Mouse (Mus musculus) CH12.LX (cell line): ENCODE measurements around the gene Vps45. TPM values are rescaled to one million over a fixed set of nuclear protein-coding genes. Genes with fewer than 3 reads are reported as not detected.

Experiments used
- DNase-seq: peaks from one replicate; pipeline ENCODE4 v3.0.0-alpha.2; 2013; ENCODE audit errors: extremely low read depth
- H3K27ac ChIP-seq: 2 replicates; pipeline ENCODE4 v1.5.1; 2012; ENCODE audit warnings: low read depth, mild to moderate bottlenecking, control low read depth, moderate library complexity; ENCODE audit not compliant: insufficient read depth
- H3K27me3 ChIP-seq: replicated peaks from 2 replicates; pipeline ENCODE3; 2012; ENCODE audit warnings: inconsistent platforms
- H3K36me3 ChIP-seq, 2 experiments: replicated peaks in 1 of 2; 2 replicates each; pipeline versions ENCODE3 to v1.6.1; 2012; ENCODE audit warnings: inconsistent platforms in 1 of 2, low read length in 1 of 2, mild to moderate bottlenecking in 1 of 2, mixed read lengths in 1 of 2, moderate library complexity in 1 of 2; ENCODE audit not compliant: control insufficient read depth in 1 of 2, insufficient read depth in 1 of 2
- H3K4me1 ChIP-seq, 2 experiments: 2 replicates each; pipeline ENCODE4 v1.6.1; 2012; ENCODE audit warnings: inconsistent platforms in 1 of 2, moderate library complexity in 1 of 2; ENCODE audit not compliant: insufficient read depth in 2 of 2, control insufficient read depth in 1 of 2
- H3K4me2 ChIP-seq: 2 replicates; pipeline ENCODE4 v1.6.1; 2012; ENCODE audit warnings: low read depth, mild to moderate bottlenecking, control low read depth; ENCODE audit not compliant: poor library complexity, insufficient read depth, severe bottlenecking
- H3K4me3 ChIP-seq, 3 experiments: fragments of 150-350 bp in 1 of 3; sonication (generic) in 1 of 3; replicated peaks in 1 of 3; 2 replicates each; pipeline versions ENCODE3 to v1.5.1; 2011 to 2012; ENCODE audit warnings: low read depth in 2 of 3, low read length in 2 of 3, mild to moderate bottlenecking in 2 of 3, moderate library complexity in 2 of 3, control low read depth in 1 of 3, improper control_type of control experiment in 1 of 3, inconsistent platforms in 1 of 3, mixed read lengths in 1 of 3; ENCODE audit not compliant: poor library complexity in 1 of 3
- H3K79me2 ChIP-seq: replicated peaks from 2 replicates; pipeline ENCODE4 v1.6.1; 2012; ENCODE audit warnings: mild to moderate bottlenecking, moderate library complexity; ENCODE audit not compliant: control insufficient read depth, poor library complexity, insufficient read depth, severe bottlenecking; ENCODE audit errors: extremely low read depth
- H3K9ac ChIP-seq: 2 replicates; pipeline ENCODE4 v1.6.1; 2012; ENCODE audit warnings: low read depth, mild to moderate bottlenecking, control low read depth, moderate library complexity; ENCODE audit not compliant: insufficient read depth
- H3K9me3 ChIP-seq: replicated peaks from 2 replicates; pipeline ENCODE3; 2012; ENCODE audit warnings: low read length, inconsistent platforms, mixed read lengths
- BHLHE40 ChIP-seq: IDR thresholded peaks from 2 replicates; pipeline ENCODE4 v1.6.1; 2011; ENCODE audit warnings: mild to moderate bottlenecking, low read depth, low read length, improper control_type of control experiment
- CHD1 ChIP-seq: IDR thresholded peaks from 2 replicates; pipeline ENCODE4 v1.6.1; 2012; ENCODE audit warnings: low read depth, low read length, improper control_type of control experiment, inconsistent platforms
- CHD2 ChIP-seq: IDR thresholded peaks from 2 replicates; pipeline ENCODE4 v1.6.1; 2011; ENCODE audit warnings: low read length, improper control_type of control experiment
- CTCF ChIP-seq, 2 experiments: IDR thresholded peaks in 1 of 2; conservative IDR thresholded peaks in 1 of 2; 2 replicates each; pipeline ENCODE4 v1.5.1; 2011 to 2012; ENCODE audit warnings: low read depth in 2 of 2, low read length in 2 of 2, improper control_type of control experiment in 1 of 2, inconsistent platforms in 1 of 2, mild to moderate bottlenecking in 1 of 2, moderate library complexity in 1 of 2
- E2F4 ChIP-seq: IDR thresholded peaks from 2 replicates; pipeline ENCODE4 v1.6.1; 2011; ENCODE audit warnings: low read depth, low read length, improper control_type of control experiment; ENCODE audit not compliant: insufficient replicate concordance
- ELF1 ChIP-seq: IDR thresholded peaks from 2 replicates; pipeline ENCODE4 v1.6.1; 2014; ENCODE audit warnings: low read depth, mild to moderate bottlenecking, inconsistent platforms, low read length, improper control_type of control experiment
- ETS1 ChIP-seq: conservative IDR thresholded peaks from 2 replicates; pipeline ENCODE4 v1.6.1; 2012; ENCODE audit warnings: low read depth, mild to moderate bottlenecking, inconsistent platforms, low read length, improper control_type of control experiment, moderate library complexity
- GABPA ChIP-seq: IDR thresholded peaks from 2 replicates; pipeline ENCODE4 v1.6.1; 2012; ENCODE audit warnings: low read depth, low read length, improper control_type of control experiment, inconsistent platforms; ENCODE audit not compliant: insufficient replicate concordance
- HCFC1 ChIP-seq: IDR thresholded peaks from 2 replicates; pipeline ENCODE4 v1.6.1; 2012; ENCODE audit warnings: low read depth, mild to moderate bottlenecking, inconsistent platforms, low read length, improper control_type of control experiment
- IRF4 ChIP-seq: IDR thresholded peaks from 2 replicates; pipeline ENCODE4 v1.6.1; 2014; ENCODE audit warnings: low read depth, mild to moderate bottlenecking, inconsistent platforms, low read length, improper control_type of control experiment
- KAT2A ChIP-seq: IDR thresholded peaks from 2 replicates; pipeline ENCODE4 v1.6.1; 2012; ENCODE audit warnings: low read length, improper control_type of control experiment, inconsistent platforms; ENCODE audit not compliant: insufficient replicate concordance
- MAX ChIP-seq: IDR thresholded peaks from 2 replicates; pipeline ENCODE4 v1.6.1; 2011; ENCODE audit warnings: low read length, improper control_type of control experiment
- MAZ ChIP-seq: IDR thresholded peaks from 2 replicates; pipeline ENCODE4 v1.6.1; 2012; ENCODE audit warnings: low read depth, mild to moderate bottlenecking, inconsistent platforms, low read length, improper control_type of control experiment, moderate library complexity
- MEF2A ChIP-seq: IDR thresholded peaks from 2 replicates; pipeline ENCODE4 v1.6.1; 2014; ENCODE audit warnings: low read depth, mild to moderate bottlenecking, inconsistent platforms, low read length, improper control_type of control experiment, borderline replicate concordance
- MXI1 ChIP-seq: IDR thresholded peaks from 2 replicates; pipeline ENCODE4 v1.6.1; 2011; ENCODE audit warnings: mild to moderate bottlenecking, low read depth, low read length, improper control_type of control experiment
- NELFE ChIP-seq: IDR thresholded peaks from 2 replicates; pipeline ENCODE4 v1.6.1; 2011; ENCODE audit warnings: low read depth, low read length, improper control_type of control experiment
- NRF1 ChIP-seq: IDR thresholded peaks from 2 replicates; pipeline ENCODE4 v1.6.1; 2014; ENCODE audit warnings: low read depth, mild to moderate bottlenecking, inconsistent platforms, low read length, improper control_type of control experiment, moderate library complexity
- PAX5 ChIP-seq: IDR thresholded peaks from 2 replicates; pipeline ENCODE4 v1.6.1; 2012; ENCODE audit warnings: low read length, inconsistent platforms, mixed read lengths
- POLR2AphosphoS2 ChIP-seq: IDR thresholded peaks from 2 replicates; pipeline ENCODE4 v1.6.1; 2011; ENCODE audit warnings: low read depth, low read length, improper control_type of control experiment
- RCOR1 ChIP-seq: conservative IDR thresholded peaks from 2 replicates; pipeline ENCODE4 v1.6.1; 2012; ENCODE audit warnings: low read depth, mild to moderate bottlenecking, inconsistent platforms, low read length, improper control_type of control experiment
- SIN3A ChIP-seq: IDR thresholded peaks from 2 replicates; pipeline ENCODE4 v1.6.1; 2012; ENCODE audit warnings: low read length, improper control_type of control experiment, inconsistent platforms
- TBP ChIP-seq: conservative IDR thresholded peaks from 2 replicates; pipeline ENCODE4 v1.6.1; 2011; ENCODE audit warnings: low read depth, low read length, improper control_type of control experiment
- TCF12 ChIP-seq: IDR thresholded peaks from 2 replicates; pipeline ENCODE4 v1.6.1; 2014; ENCODE audit warnings: low read depth, mild to moderate bottlenecking, inconsistent platforms, low read length, improper control_type of control experiment
- UBTF ChIP-seq: IDR thresholded peaks from 2 replicates; pipeline ENCODE4 v1.6.1; 2012; ENCODE audit warnings: low read depth, mild to moderate bottlenecking, inconsistent platforms, low read length, improper control_type of control experiment, moderate library complexity
- ZKSCAN1 ChIP-seq: IDR thresholded peaks from 2 replicates; pipeline ENCODE4 v1.6.1; 2012; ENCODE audit warnings: low read depth, inconsistent platforms, low read length, improper control_type of control experiment, borderline replicate concordance
- ZMIZ1 ChIP-seq: IDR thresholded peaks from 2 replicates; pipeline ENCODE4 v1.6.1; 2012; ENCODE audit warnings: low read depth, mild to moderate bottlenecking, inconsistent platforms, low read length, improper control_type of control experiment
- dilution Hi-C: fragments of 300-500 bp; cut with MboI; formaldehyde crosslinking; loops from 2 replicates; pipeline ENCODE4 v1.14.3; 2020; ENCODE audit warnings: low sequenced_read_pairs; ENCODE audit not compliant: extremely low pct_unique_long_range_greater_than_20kb, extremely low pct_ligation_motif_present
- in situ Hi-C: fragments of 300-500 bp; cut with MboI; formaldehyde crosslinking; loops from 3 replicates; pipeline ENCODE4 v1.14.3; 2019; ENCODE audit warnings: low sequenced_read_pairs, low pct_ligation_motif_present, low pct_unique_long_range_greater_than_20kb, mixed read lengths
- polyA plus RNA-seq: library from polyadenylated mRNA; unstranded; fragments of >175 nt; gene quantifications from 2 replicates; pipeline ENCODE4 v1.2.1, GENCODE M21; 2012; ENCODE audit warnings: low read depth; ENCODE audit not compliant: insufficient read length
- total RNA-seq, 2 experiments: library from RNA; depleted of rRNA; stranded (reverse); fragments of 300-350 nt in 1 of 2; fragments of >200 nt in 1 of 2; gene quantifications; 2 replicates each; pipeline ENCODE4 v1.2.3; 2012 to 2014

Vps45 gene
- total and polyA plus RNA-seq, 3 experiments = 16.2 to 20.8 (median 16.8) TPM

DNA sequence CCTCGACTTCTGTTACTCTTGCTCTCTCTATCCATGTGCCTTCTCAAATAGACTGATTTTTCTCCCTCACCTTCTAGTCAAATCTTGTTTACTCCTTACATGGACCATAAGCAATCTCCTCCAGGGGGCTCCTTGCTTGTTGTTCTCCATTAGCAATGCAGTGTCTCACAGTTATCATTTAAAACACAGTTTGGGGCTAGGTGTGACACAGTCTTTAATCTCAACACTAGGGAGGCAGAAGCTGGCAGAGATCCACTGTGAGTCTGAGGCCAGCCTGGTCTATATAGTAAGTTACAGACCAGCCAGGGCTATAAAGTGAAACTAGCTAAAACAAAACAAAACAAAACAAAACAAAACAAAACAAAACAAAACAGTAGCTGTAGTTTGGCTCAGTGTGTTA is 31.1 kb downstream of the Vps45 start:
- no peak overlapping the region for H3K27ac ChIP-seq
- H3K4me1 ChIP-seq = peaks cover 0 to 10% of the 10 kb centered on the region in 2 experiments; a peak in 2 of 4 replicates
- dilution Hi-C loops (no loop called here), in situ Hi-C loops (no loop called here)
- H3K9ac ChIP-seq = no peak overlapping the region
- no peaks in the 10 kb centered on the region for H3K27me3 ChIP-seq
- DNase-seq = no peak
- TF ChIP-seq RCOR1 (no peak), ETS1 (no peak), ZMIZ1 (no peak), KAT2A (no peak), MEF2A (no peak), MAX (no peak), CHD1 (no peak), UBTF (no peak), E2F4 (no peak), ZKSCAN1 (no peak), MXI1 (no peak), NRF1 (no peak), NELFE (no peak), PAX5 (no peak), ELF1 (no peak), BHLHE40 (no peak)
- peaks cover 14 to 41% of the 10 kb centered on the region in 2 experiments for H3K36me3 ChIP-seq
- no peaks in the 10 kb centered on the region for H3K9me3 ChIP-seq
- H3K4me2 ChIP-seq = no peak overlapping the region
- H3K4me3 ChIP-seq = no peak overlapping the region
- H3K79me2 ChIP-seq = no peaks in the 10 kb centered on the region

DNA sequence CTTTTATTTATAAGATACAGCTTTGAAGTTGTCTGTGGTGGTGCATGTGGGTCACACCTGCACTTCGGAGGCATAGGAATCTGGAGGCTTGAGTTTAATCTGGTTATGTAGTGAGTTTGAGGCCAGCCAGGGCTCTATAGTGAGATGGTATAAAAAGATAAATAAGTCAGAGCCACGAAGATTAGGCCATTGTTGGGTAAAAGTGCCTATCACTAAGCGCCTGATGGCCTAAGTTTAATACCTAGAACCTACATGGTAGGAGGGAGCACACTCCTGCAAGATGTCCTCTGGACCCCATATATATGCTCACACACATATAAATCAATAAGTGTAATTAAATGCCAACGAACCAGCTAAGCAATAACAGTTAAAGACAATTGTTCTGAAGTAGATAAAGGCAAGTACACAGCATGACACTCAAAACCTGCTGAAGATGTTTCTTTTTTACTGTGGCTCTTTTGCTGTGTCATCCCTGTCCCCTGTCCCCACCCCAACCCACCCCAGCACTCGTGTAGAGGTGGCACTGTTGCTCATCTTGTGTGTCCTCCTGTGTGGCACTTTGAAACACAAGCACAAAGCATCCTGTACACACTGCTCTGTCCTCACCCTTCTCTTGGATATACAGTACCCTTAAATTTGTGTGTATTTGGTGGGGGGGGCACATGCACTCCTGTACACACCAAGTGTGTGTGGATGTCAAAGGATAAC is 36.7 kb downstream of the Vps45 start:
- H3K4me1 ChIP-seq = peaks cover 0 to 18% of the 10 kb centered on the region in 2 experiments; a peak in 2 of 4 replicates
- no peak overlapping the region for H3K9ac ChIP-seq
- in situ Hi-C loops = no loop called here
- H3K36me3 ChIP-seq = peaks cover 6 to 28% of the 10 kb centered on the region in 2 experiments
- dilution Hi-C loops = no loop called here
- no peaks in the 10 kb centered on the region for H3K27me3 ChIP-seq
- H3K4me2 ChIP-seq = no peak overlapping the region
- no peak overlapping the region for H3K4me3 ChIP-seq
- no peak for DNase-seq
- no peaks in the 10 kb centered on the region for H3K9me3 ChIP-seq
- H3K79me2 ChIP-seq = no peaks in the 10 kb centered on the region
- no peak for TF ChIP-seq TBP
- TF ChIP-seq HCFC1 = no peak
- TF ChIP-seq SIN3A = no peak
- TF ChIP-seq TCF12 = no peak
- no peak for TF ChIP-seq MAZ
- no peak for TF ChIP-seq POLR2AphosphoS2
- no peak for TF ChIP-seq CTCF (conservative IDR thresholded peaks at IDR 0.05 in 1 of 2, IDR thresholded peaks at IDR 0.05 in 1 of 2; ENCODE audit: low read depth in 2 of 2, low read length in 2 of 2)
- TF ChIP-seq GABPA = no peak
- no peak for TF ChIP-seq ZKSCAN1
- no peak for TF ChIP-seq IRF4
- TF ChIP-seq CHD1 = no peak
- no peak for TF ChIP-seq CHD2
- no peak for TF ChIP-seq ELF1
- no peak for TF ChIP-seq MEF2A
- H3K27ac ChIP-seq = no peak overlapping the region
